Mouse (Mus musculus) kidney, adult 2 months (tissue): ENCODE data around the gene Tns3. TPM values are rescaled to one million over a fixed set of nuclear protein-coding genes. Genes with fewer than 3 reads are reported as not detected.

Experiments used
- DNase-seq: peaks from one replicate; pipeline ENCODE4 v3.0.0; 2021
- H3K27ac ChIP-seq: fragments of 200-500 bp; 2 replicates; pipeline ENCODE4 v1.5.1; 2012; ENCODE audit warnings: low read depth, low read length, control low read depth, inconsistent platforms; ENCODE audit not compliant: insufficient read depth
- H3K27me3 ChIP-seq: fragments of 200-500 bp; replicated peaks from 2 replicates; pipeline ENCODE4 v1.6.1; 2012; ENCODE audit warnings: mild to moderate bottlenecking, moderate library complexity, low read length, inconsistent platforms; ENCODE audit not compliant: control insufficient read depth, insufficient read depth
- H3K36me3 ChIP-seq: fragments of 200-500 bp; 2 replicates; pipeline ENCODE4 v1.6.1; 2012; ENCODE audit warnings: mild to moderate bottlenecking, moderate library complexity, low read length, inconsistent platforms; ENCODE audit not compliant: control insufficient read depth, insufficient read depth
- H3K4me1 ChIP-seq: fragments of 200-500 bp; 2 replicates; pipeline ENCODE4 v1.6.1; 2011; ENCODE audit warnings: low read length; ENCODE audit not compliant: control insufficient read depth, insufficient read depth
- H3K4me3 ChIP-seq: fragments of 200-500 bp; 2 replicates; pipeline ENCODE4 v1.5.1; 2011; ENCODE audit warnings: mild to moderate bottlenecking, low read depth, low read length, control low read depth; ENCODE audit not compliant: insufficient read depth
- CTCF ChIP-seq: fragments of 200-500 bp; conservative IDR thresholded peaks from 2 replicates; pipeline ENCODE4 v1.5.1; 2011; ENCODE audit warnings: low read depth, mild to moderate bottlenecking, control low read depth, low read length, moderate library complexity, mixed read lengths; ENCODE audit not compliant: insufficient read depth, insufficient read length
- POLR2A ChIP-seq: fragments of 200-500 bp; IDR thresholded peaks from one replicate; pipeline ENCODE4 v1.6.1; 2011; ENCODE audit warnings: low read depth, low read length, control low read depth
- WGBS: fragments of 180-500 bp; shearing (Covaris S2); methylation state at CpG from one replicate; pipeline ENCODE4 v1.1.7; 2018; 5-methylcytosine and 5-hydroxymethylcytosine counted together
- polyA plus RNA-seq: library from polyadenylated mRNA; depleted of rRNA; stranded (reverse); fragments of >200 nt; gene quantifications from 2 replicates; pipeline ENCODE4 v1.2.3, GENCODE M21; 2012

Tns3 gene
- polyA plus RNA-seq, 1 experiment = 63.7 TPM

DNA sequence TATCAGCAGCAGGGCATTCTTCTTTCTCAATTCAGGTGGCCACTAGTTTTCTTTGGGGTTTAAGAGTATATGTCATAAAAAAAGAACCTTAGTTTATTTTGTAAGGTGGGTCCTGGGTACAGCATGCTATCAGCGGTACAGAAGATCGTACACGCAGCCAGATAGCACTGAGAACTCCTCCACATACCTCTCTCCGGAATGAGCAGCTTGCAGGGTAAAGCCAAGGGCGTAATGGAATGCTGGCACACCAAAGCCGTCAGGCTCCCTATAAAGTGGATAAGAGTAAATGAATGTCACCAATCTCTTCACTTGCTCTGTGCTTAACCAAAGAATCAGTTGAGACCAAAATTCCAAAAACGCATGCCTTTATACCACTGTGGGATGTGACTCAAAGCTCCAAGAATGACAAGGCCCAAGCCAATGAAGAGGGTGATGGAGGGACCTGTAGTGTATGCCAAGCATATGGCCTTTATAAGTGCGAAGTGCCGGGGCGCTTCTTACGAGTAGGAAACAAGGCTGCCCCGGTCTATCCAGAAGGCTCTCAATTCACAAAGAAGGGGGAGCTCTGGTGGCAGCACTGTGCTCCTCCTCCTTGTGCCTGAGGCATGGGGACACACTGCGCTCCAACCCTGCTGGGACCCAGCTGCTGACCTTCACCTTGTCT is 219.4 kb downstream of the Tns3 start:
- no peak for TF ChIP-seq POLR2A
- TF ChIP-seq CTCF = no peak
- Histone ChIP-seq H3K36me3 (peaks cover 4% of the 10 kb centered on the region), H3K4me1 (no peaks in the 10 kb centered on the region), H3K27ac (no peak overlapping the region; the same call in 1 of the 2 replicates), H3K4me3 (no peak overlapping the region), H3K27me3 (no peaks in the 10 kb centered on the region)
- no peak for DNase-seq
- 88% methylated on average over 13 of the region's 13 CpGs for WGBS

- Histone ChIP-seq H3K27ac (peak overlapping the region; percentile 78), H3K36me3 (peaks cover 2% of the 10 kb centered on the region), H3K27me3 (no peaks in the 10 kb centered on the region), H3K4me3 (no peak overlapping the region), H3K4me1 (no peaks in the 10 kb centered on the region)
- 57% methylated on average over 11 of the region's 11 CpGs for WGBS
- peak; percentile 74 for DNase-seq
- TF ChIP-seq POLR2A = no peak
- TF ChIP-seq CTCF = no peak
Measured at GRCm38 (mm10) chr11:8443539-8444292, 220.6 kb downstream of the Tns3 start.

DNA sequence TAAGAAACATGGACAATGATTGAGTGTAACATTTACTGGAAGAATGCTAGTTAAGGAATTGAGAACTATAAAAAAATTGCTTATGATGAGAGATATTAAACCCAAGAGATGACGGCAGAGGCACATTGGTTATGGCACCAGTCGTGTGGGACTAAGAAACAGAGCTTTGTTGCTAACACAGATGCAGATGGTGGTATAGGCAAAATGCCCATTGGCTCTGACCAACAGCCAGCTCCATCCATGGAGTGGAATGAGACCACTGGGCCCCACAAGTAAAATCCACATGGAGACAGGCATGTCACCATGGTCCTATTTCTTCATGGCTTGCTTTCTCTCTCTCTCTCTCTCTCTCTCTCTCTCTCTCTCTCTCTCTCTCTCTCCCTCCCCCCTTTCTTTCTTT is 223.6 kb downstream of the Tns3 start:
- H3K27me3 ChIP-seq = no peaks in the 10 kb centered on the region
- H3K36me3 ChIP-seq = peaks cover 2% of the 10 kb centered on the region
- 95% methylated on average over 2 of the region's 2 CpGs for WGBS
- no peak for DNase-seq
- H3K4me1 ChIP-seq = no peaks in the 10 kb centered on the region
- H3K4me3 ChIP-seq = no peak overlapping the region
- H3K27ac ChIP-seq = no peak overlapping the region
- TF ChIP-seq POLR2A (no peak), CTCF (no peak)

DNA sequence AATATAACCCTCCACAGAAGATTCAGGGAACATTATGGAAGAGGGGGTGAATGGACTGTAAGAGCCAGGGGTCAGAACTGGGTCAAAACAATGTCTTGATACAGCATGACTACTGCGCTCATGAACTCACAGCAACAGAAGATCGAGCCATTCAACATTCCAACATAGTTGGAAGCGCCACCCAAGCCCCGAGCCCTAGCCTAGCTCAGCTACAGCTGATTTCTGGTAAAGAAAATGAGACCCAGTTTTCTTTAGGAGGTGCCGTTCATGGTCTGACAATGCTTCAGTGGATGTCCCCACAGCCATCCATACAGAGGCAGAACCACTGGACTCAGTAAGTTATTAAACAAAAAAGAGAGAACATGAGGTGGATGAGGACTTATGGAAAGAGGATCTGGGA is 224.1 kb downstream of the Tns3 start:
- Histone ChIP-seq H3K27ac (no peak overlapping the region), H3K27me3 (no peaks in the 10 kb centered on the region), H3K36me3 (no peaks in the 10 kb centered on the region; the same call in 1 of the 2 replicates), H3K4me3 (no peak overlapping the region), H3K4me1 (no peaks in the 10 kb centered on the region)
- 95% methylated on average over 5 of the region's 5 CpGs for WGBS
- no peak for DNase-seq
- TF ChIP-seq CTCF = no peak
- no peak for TF ChIP-seq POLR2A

GRCm38 (mm10) chr11:8439035-8439434 is 225.3 kb downstream of the Tns3 start:
- WGBS = 84% methylated on average over 9 of the region's 9 CpGs

GRCm38 (mm10) chr11:8438269-8438668 is 226.1 kb downstream of the Tns3 start:
- 93% methylated on average over 4 of the region's 4 CpGs for WGBS
- peaks cover 4% of the 10 kb centered on the region for H3K36me3 ChIP-seq

More at GRCm38 (mm10) chr11:8439035-8439434, 225.3 kb downstream of the Tns3 start:
- H3K4me1 ChIP-seq = no peaks in the 10 kb centered on the region
- H3K36me3 ChIP-seq = peaks cover 4% of the 10 kb centered on the region
- no peaks in the 10 kb centered on the region for H3K27me3 ChIP-seq
- no peak for DNase-seq
- H3K27ac ChIP-seq = no peak overlapping the region
- TF ChIP-seq CTCF (no peak), POLR2A (no peak)
- H3K4me3 ChIP-seq = no peak overlapping the region

DNA sequence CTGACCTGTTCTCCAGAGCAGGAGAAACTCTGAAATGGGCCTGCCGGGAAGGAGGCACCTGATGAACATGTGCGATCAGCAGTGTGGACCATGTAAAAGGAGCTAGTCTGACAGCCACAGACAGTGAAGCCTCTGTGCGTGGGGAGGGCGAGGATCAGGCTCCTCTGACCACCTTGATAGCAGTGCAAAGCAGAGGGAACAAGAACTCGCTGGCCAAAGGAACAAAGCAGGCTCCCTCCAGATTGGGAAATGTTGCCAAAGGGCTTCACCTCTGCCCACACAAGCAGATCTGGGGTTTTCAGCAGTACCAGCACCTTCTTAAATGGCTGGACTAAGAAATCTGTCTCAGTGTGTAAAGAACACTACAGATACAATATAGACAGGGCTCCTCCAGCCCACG is 229.2 kb downstream of the Tns3 start:
- 93% methylated on average over 6 of the region's 6 CpGs for WGBS
- H3K4me1 ChIP-seq = no peaks in the 10 kb centered on the region
- H3K27me3 ChIP-seq = no peaks in the 10 kb centered on the region
- H3K27ac ChIP-seq = no peak overlapping the region
- TF ChIP-seq POLR2A (no peak), CTCF (no peak)
- no peak for DNase-seq
- H3K36me3 ChIP-seq = peaks cover 4% of the 10 kb centered on the region
- no peak overlapping the region for H3K4me3 ChIP-seq

More at GRCm38 (mm10) chr11:8438269-8438668, 226.1 kb downstream of the Tns3 start:
- H3K4me3 ChIP-seq = no peak overlapping the region
- H3K27ac ChIP-seq = no peak overlapping the region
- TF ChIP-seq CTCF (no peak), POLR2A (no peak)
- no peaks in the 10 kb centered on the region for H3K27me3 ChIP-seq
- no peak for DNase-seq
- H3K4me1 ChIP-seq = no peaks in the 10 kb centered on the region
